Mouse (Mus musculus): ENCODE measurements around the gene Ankrd13c.

GRCm38 (mm10) chr3:157956201-157956600 is 9.2 kb downstream of the Ankrd13c start:
- TF ChIP-seq POLR2A (IDR thresholded peaks at IDR 0.05; ENCODE audit: extremely low read depth, insufficient read depth, low read length) (no peak), CTCF (IDR thresholded peaks at IDR 0.05; ENCODE audit: extremely low read depth, insufficient read depth, low read length) (no peak)
